Mouse (Mus musculus): ENCODE measurements around the gene Dcbld1. TPM values are rescaled to one million over a fixed set of nuclear protein-coding genes. Genes with fewer than 3 reads are reported as not detected.
"Not testable (repeated sequence)": the region's sequence is repeated elsewhere in the genome, so short reads cannot be mapped to it uniquely, and the experiment has no call there.

Gene Dcbld1
- polyA plus RNA-seq, 1 experiment from 2014 or later, result 20.5 TPM

GRCm38 (mm10) chr10:52304574-52304973 lies 71.2 kb downstream of the Dcbld1 start:
- H3K27ac ChIP-seq (ENCODE audit: low read length), result no peak overlapping the region
- WGBS, result 70% methylated on average over 7 of the region's 7 CpGs
- no peak overlapping the region for H3K4me3 ChIP-seq (ENCODE audit: low read depth, low read length)
- H3K27me3 ChIP-seq (replicated peaks; ENCODE audit: insufficient read depth, low read length), result no peaks in the 10 kb centered on the region
- no peak overlapping the region for H3K9ac ChIP-seq (replicated peaks; ENCODE audit: low read depth)
- no peak for DNase-seq (ENCODE audit: low spot score)
- H3K4me2 ChIP-seq (replicated peaks; ENCODE audit: low read depth, low read length), result no peak overlapping the region
- H3K9me3 ChIP-seq (ENCODE audit: low read length), result no peaks in the 10 kb centered on the region
- ATAC-seq, result no peak
- no peaks in the 10 kb centered on the region for H3K36me3 ChIP-seq (ENCODE audit: insufficient read depth, low read length)
- H3K4me1 ChIP-seq (ENCODE audit: insufficient read depth, low read depth, low read length), result no peaks in the 10 kb centered on the region
- TF ChIP-seq EP300 (IDR thresholded peaks at IDR 0.05) (no peak), CTCF (IDR thresholded peaks at IDR 0.05) (no peak)

GRCm38 (mm10) chr10:52309196-52309595 lies 75.8 kb downstream of the Dcbld1 start:
- TF ChIP-seq EP300 (IDR thresholded peaks at IDR 0.05) (peak; percentile 90), CTCF (IDR thresholded peaks at IDR 0.05) (no peak; the same call in 1 of the 2 replicates)
- H3K27me3 ChIP-seq (replicated peaks; ENCODE audit: insufficient read depth, low read length), result no peaks in the 10 kb centered on the region
- no peaks in the 10 kb centered on the region for H3K36me3 ChIP-seq (ENCODE audit: insufficient read depth, low read length)
- ATAC-seq, result peak; percentile 90
- DNase-seq (ENCODE audit: low spot score), result peak; percentile 61
- no peak overlapping the region for H3K4me2 ChIP-seq (replicated peaks; ENCODE audit: low read depth, low read length)
- H3K27ac ChIP-seq (ENCODE audit: low read length), result peak overlapping the region; percentile 16; the same call in 1 of the 2 replicates
- no peak overlapping the region for H3K9ac ChIP-seq (replicated peaks; ENCODE audit: low read depth)
- no peaks in the 10 kb centered on the region for H3K9me3 ChIP-seq (ENCODE audit: low read length)
- H3K4me3 ChIP-seq (ENCODE audit: low read depth, low read length), result no peak overlapping the region
- 59% methylated on average over 8 of the region's 8 CpGs for WGBS
- no peaks in the 10 kb centered on the region for H3K4me1 ChIP-seq (ENCODE audit: insufficient read depth, low read depth, low read length)

DNA sequence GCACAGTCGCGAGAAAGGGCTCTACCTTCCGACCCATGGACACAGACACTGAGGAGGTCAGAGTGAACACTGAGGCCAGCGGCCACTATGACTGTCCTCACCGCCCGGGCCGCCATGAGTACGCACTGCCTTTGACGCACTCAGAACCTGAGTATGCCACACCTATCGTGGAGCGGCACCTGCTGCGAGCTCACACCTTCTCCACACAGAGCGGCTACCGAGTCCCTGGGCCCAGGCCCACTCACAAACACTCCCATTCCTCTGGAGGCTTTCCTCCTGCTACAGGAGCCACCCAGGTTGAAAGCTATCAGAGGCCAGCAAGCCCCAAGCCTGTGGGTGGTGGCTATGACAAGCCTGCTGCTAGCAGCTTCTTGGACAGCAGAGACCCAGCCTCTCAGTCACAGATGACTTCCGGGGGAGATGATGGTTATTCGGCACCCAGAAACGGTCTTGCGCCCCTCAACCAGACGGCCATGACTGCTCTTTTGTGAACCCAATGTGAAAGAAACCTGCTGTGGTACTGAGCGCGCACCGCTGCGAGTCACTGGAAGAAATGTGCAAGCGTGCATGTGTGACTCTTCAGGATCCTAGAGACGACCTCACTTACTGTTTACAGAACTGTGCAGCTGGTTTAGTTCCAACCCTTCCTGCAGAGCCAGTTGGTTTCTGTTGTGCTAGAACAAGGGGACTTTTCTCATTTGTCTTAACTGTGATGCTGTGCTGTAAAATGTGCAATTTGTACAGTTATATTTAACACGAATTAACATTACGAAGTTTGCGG lies 86.3 kb downstream of the Dcbld1 start:
- Histone ChIP-seq H3K27me3 (replicated peaks; ENCODE audit: insufficient read depth, low read length) (no peaks in the 10 kb centered on the region), H3K9ac (replicated peaks; ENCODE audit: low read depth) (no peak overlapping the region), H3K4me1 (ENCODE audit: insufficient read depth, low read depth, low read length) (no peaks in the 10 kb centered on the region), H3K4me2 (replicated peaks; ENCODE audit: low read depth, low read length) (no peak overlapping the region), H3K4me3 (ENCODE audit: low read depth, low read length) (no peak overlapping the region), H3K36me3 (ENCODE audit: insufficient read depth, low read length) (peaks cover 10% of the 10 kb centered on the region), H3K9me3 (ENCODE audit: low read length) (no peaks in the 10 kb centered on the region), H3K27ac (ENCODE audit: low read length) (no peak overlapping the region)
- ATAC-seq (no peak), DNase-seq (ENCODE audit: low spot score) (no peak)
- WGBS, result 88% methylated on average over 28 of the region's 28 CpGs
- no peak for TF ChIP-seq EP300 (IDR thresholded peaks at IDR 0.05)
- no peak for TF ChIP-seq CTCF (IDR thresholded peaks at IDR 0.05)

DNA sequence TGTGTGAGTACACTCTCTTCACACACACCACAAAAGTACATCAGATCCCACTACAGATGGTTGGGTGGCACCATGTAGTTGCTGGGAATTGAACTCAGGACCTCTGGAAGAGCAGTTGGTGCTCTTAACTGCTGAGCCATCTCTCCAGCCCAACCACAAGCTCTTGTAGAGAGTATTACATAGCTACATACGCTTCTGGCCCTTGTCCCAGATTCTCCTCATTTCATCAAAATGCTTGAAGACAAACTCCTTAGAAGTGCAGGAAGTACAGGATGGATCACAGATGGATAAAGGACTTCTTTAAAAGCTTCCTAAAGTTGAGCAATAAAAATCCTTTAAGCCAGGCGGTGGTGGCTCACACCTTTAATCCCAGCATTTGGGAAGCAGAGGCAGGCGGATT lies 88.5 kb downstream of the Dcbld1 start:
- Histone ChIP-seq H3K9ac (replicated peaks; ENCODE audit: low read depth) (no peak overlapping the region), H3K36me3 (ENCODE audit: insufficient read depth, low read length) (peaks cover 10% of the 10 kb centered on the region), H3K4me1 (ENCODE audit: insufficient read depth, low read depth, low read length) (no peaks in the 10 kb centered on the region), H3K4me3 (ENCODE audit: low read depth, low read length) (no peak overlapping the region), H3K27me3 (replicated peaks; ENCODE audit: insufficient read depth, low read length) (no peaks in the 10 kb centered on the region), H3K27ac (ENCODE audit: low read length) (no peak overlapping the region), H3K9me3 (ENCODE audit: low read length) (no peaks in the 10 kb centered on the region), H3K4me2 (replicated peaks; ENCODE audit: low read depth, low read length) (no peak overlapping the region)
- no peak for DNase-seq (ENCODE audit: low spot score)
- no peak for TF ChIP-seq CTCF (IDR thresholded peaks at IDR 0.05)
- no peak for TF ChIP-seq EP300 (IDR thresholded peaks at IDR 0.05)
- WGBS, result 77% methylated on average over 3 of the region's 3 CpGs
- no peak for ATAC-seq

- H3K27me3 ChIP-seq (replicated peaks; ENCODE audit: insufficient read depth, low read length), result no peaks in the 10 kb centered on the region
- H3K9ac ChIP-seq (replicated peaks; ENCODE audit: low read depth), result no peak overlapping the region
- TF ChIP-seq CTCF (IDR thresholded peaks at IDR 0.05), result peak; percentile 80
- no peak for TF ChIP-seq EP300 (IDR thresholded peaks at IDR 0.05)
- ATAC-seq, result no peak
- H3K27ac ChIP-seq (ENCODE audit: low read length), result no peak overlapping the region
- 0% methylated on average over 1 of the region's 1 CpGs for WGBS
- no peaks in the 10 kb centered on the region for H3K36me3 ChIP-seq (ENCODE audit: insufficient read depth, low read length)
- H3K9me3 ChIP-seq (ENCODE audit: low read length), result no peaks in the 10 kb centered on the region
- peak; percentile 68 for DNase-seq (ENCODE audit: low spot score)
- no peaks in the 10 kb centered on the region for H3K4me1 ChIP-seq (ENCODE audit: insufficient read depth, low read depth, low read length)
- H3K4me2 ChIP-seq (replicated peaks; ENCODE audit: low read depth, low read length), result no peak overlapping the region
- H3K4me3 ChIP-seq (ENCODE audit: low read depth, low read length), result no peak overlapping the region
These were observed 97.6 kb downstream of the Dcbld1 start for GRCm38 (mm10) chr10:52331007-52331406.

DNA sequence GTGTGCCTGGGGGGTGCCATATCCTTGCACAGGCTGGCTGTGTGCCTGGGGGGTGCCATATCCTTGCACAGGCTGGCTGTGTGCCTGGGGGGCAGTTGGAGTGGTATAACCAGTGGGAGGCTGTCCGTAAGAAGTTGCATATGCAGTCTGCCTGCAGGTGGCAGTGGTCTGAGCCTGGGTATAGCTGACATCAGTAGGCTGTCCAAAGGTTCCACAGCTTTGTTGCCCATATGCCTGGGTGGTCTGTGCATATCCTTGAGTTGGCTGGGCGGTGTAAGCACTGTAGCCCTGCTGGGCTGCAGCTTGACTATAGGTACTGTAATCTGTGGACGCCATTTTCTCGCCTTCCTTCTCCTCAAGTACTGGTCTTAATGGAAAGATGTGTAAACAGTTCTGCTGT lies 109.9 kb downstream of the Dcbld1 start:
- not testable (repeated sequence) for H3K9me3 ChIP-seq (ENCODE audit: low read length); H3K4me3 ChIP-seq (ENCODE audit: low read depth, low read length); ATAC-seq; H3K9ac ChIP-seq (replicated peaks; ENCODE audit: low read depth); DNase-seq (ENCODE audit: low spot score); H3K27me3 ChIP-seq (replicated peaks; ENCODE audit: insufficient read depth, low read length); H3K27ac ChIP-seq (ENCODE audit: low read length); H3K4me1 ChIP-seq (ENCODE audit: insufficient read depth, low read depth, low read length); H3K4me2 ChIP-seq (replicated peaks; ENCODE audit: low read depth, low read length)
- H3K36me3 ChIP-seq (ENCODE audit: insufficient read depth, low read length), result peaks cover 19% of the 10 kb centered on the region; the same call in 1 of the 2 replicates
- 86% methylated on average over 4 of the region's 4 CpGs for WGBS
- peak; percentile 38 for TF ChIP-seq CTCF (IDR thresholded peaks at IDR 0.05)

Measured in lung, postnatal 0 days (tissue).